Mouse (Mus musculus): ENCODE results near the gene Parva.

The Parva gene

DNA sequence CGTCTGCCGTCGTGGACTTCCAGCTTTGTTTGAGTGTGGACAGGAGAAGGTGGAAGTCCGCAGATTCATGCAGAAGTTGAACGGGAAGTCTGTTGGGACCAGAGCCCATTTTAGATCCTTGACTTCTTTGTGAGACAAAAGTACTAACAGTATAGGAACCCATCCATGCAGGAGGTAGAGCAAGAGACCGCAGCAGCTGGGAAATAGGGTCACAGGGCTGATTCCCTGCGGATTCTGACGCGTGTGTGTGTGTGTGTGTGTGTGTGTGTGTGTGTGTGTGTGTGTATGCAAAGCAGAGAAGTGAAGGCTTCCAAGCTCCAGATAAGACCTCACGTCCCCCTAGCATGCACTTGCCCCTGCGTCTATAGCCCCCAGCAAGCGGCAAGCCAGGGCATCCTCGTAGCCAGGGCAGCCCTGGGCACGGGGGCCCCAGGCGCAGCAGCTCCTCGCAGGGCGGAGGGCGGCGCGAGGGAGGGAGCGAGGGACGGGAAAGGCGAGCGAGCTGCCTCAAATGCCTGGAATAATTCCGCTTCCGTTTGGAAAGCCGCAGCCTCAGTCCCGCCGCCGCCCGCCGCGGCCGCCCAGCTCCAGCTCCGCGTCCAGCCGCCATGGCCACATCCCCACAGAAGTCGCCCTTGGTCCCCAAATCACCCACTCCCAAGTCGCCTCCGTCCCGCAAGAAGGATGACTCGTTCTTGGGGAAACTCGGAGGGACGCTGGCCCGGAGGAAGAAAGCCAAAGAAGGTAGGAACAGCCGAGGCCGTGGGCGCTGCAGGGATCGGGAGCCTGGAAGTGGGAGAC is at the start of gene Parva:
Gene Parva, plus strand, starts transcription at position 149 of the 801 bp plus-strand sequence.
- DNase-seq (ENCODE audit: low spot score in 2 of 2): peak in 1 of 2 experiments; percentile 1

DNA sequence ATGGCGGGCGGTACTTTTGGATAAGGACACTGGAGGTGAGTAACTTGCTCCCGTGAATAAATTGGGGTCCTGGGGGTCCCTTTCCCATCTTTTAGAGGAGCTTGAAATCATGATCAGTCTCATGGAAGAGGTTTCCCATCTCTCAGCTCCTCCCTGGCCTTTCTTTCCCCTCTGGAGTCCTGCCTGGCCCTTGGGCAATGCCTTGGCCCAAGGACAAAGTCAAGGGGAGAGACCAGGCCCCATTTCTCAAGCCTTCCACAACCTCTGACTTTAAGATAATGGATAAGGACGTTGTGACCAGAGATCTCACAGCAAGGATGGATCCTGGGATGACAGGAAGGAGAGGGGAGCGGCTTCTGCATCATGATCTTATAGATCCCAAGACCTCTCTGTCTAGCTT is 49.2 kb upstream of the Parva start:
- no peak for DNase-seq (ENCODE audit: low spot score in 2 of 2)

DNA sequence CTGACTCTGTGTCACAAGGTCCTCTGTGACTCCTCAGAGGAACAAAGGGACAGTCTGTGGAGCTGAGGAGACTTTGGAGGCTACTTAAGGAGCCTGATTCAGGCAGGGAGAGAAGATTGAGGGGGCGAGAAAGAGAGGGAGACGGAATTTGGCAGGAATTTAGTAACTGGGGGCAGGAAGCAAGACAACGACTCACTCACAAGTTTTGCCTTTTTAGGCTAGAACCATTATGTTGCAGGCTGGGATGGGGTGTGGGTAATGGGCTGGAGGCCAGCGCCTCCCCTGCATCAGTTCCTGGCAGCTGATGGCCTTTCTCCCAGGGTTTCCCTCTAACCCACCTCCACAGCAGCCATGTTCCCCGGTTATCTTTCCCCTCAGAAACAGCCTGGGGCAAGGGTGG is 48.8 kb upstream of the Parva start:
- DNase-seq (ENCODE audit: low spot score in 2 of 2): no peak

DNA sequence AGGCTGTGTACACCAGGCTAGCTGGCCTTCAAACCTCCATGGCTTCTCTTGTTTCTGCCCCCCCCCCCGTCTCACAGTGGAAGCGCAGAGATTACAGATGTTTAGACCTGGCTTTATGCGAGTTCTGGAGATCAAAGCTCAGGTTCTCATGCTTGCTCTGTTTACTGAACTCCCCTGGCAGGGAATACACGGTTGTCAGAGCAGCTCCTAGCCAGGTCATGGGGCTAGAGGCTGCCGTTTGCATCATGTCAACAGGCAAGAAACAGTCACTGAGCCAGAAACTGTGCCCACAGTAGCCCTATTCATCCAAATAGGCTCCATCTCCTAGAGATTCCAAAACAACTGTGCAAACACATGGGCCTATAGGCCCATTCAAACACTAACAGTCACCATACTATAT is 40.8 kb upstream of the Parva start:
- DNase-seq (ENCODE audit: low spot score in 2 of 2): no peak

DNA sequence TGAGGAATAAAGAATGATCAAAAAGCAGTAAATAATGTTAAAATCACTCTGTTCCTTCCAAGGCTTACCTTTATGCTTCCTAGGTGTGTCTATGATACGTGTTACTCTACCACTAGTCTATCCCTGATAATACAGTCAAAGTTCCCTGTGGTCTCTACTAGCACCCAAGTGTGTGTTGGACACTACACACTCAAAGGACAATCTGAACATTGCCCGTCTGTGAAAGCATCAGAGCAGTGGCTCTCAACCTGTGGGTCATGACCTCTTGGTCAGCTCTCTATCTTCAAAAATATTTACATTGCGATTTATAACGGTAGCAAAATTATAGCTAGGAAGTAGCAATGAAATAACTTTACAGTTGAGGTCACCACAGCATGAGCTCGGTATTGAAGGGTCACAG is 39.4 kb upstream of the Parva start:
- no peak for DNase-seq (ENCODE audit: low spot score in 2 of 2)

DNA sequence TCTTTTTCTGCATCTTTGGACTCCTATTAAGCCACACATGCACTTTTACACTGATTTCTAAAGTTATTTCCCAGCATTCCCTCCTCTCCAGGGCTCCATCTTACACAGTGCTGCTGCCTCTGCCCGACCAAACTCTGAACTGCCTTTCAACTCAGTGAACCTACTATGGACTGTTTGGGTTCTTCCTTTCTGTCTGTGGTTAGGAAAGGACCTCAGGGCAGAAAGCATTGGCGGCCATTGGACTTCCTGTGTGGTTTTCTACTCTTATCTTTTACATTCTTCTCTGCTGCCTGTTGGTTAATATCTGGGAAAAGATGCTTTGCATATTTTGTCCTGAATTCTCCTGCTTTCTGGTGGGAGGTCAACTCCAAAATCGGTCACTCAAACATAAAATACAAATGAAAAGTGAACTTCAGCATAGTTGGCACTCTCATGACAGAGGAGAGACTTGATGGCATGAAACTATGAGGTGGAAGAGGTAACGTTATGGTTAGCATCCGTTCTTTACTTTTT is 38.9 kb upstream of the Parva start:
- DNase-seq (ENCODE audit: low spot score in 2 of 2): no peak

DNA sequence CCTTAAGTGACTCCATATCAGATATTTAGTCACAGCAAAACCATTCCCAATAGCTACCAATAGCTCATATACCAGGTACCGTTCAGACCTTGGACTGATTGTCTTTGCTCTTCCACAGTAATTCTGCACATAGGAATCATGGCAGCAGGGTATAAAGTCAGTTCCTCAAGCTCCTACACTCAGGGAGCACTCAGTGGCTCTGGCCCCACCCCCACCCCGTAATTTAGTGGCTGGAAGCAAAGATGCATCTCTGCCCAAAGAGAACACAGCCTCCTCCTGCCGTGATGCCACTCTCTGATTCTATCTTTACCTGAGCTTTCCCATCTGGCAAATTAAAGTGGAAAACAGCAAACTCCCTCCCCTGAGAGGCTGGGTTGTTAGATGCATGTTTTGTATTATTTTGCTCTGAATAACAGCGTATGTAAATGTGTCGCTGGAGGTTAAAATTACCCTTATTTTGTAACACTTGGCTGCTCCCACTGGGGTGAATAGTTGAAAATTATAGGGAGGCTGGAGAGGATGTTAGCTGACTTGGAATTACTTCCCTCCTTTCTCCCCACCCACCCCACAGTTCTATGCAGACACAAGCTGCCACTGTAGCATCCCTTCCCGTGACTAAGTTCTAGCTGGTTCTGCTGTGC is 37.6 kb upstream of the Parva start:
- DNase-seq (ENCODE audit: low spot score in 2 of 2): no peak

DNA sequence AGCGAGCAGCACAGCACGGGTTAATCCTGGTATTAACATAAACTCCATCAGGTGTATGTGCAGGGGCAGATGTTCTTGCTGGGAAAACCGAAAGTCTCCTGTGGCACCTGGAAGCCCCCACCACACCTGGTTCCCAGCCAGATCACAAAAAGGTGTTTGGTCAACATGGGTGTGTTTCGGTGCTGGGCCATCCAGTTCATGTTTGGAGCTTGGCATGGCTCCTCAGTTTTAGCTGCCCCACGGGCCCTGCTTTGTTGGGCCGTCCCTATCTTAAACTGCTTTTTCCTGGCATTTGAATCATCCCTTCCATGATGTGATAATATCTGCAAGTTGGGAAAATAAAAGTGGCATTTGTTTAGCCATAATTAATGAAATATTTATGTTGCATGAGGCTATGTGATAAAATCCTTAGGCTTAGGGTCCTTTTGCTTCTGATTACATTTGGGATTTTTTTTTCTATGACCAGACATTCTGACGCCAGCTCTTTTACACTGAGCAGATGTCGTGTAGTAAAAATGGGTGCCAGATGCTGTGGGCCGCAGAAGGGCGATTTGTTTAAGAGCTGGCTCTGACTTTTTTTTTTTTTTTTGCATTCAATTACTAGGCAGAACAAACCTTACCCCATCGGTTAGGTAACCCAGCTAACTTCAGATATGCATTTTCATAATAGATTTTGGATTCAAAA is 36.9 kb upstream of the Parva start:
- DNase-seq (ENCODE audit: low spot score in 2 of 2): no peak

DNA sequence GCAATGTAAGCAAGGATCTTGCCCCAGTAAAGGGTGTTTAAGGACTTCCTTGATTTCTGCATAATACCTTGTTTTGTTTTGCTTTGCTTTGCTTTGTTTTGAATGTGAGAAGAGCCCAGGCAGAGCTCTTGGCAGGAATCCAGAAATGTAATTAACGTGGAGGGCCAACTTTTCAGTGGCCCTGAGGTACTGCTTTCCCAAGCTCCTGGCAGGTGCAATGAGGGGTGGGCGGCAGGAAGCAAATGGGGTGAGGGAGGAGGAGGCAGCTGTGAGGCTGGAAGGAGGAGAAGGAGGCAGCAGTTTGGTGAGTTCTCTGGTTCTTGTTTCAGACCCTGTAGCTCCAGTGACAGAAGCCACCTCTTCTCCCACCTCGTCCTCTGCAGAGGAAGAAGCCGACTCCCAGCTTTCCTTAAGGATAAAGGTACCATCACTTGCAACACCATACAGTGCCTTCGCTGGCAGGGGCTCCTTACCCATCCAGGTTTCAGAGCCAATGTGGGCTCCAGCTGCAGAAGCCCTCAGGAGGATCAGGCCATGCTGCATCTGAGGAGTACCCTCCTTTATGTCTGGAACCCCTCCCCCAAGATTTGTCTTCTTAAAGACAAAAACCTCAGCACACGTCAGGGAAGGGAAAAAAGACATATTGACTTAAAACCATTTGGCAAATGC is 36.2 kb upstream of the Parva start:
- no peak for DNase-seq (ENCODE audit: low spot score in 2 of 2)

DNA sequence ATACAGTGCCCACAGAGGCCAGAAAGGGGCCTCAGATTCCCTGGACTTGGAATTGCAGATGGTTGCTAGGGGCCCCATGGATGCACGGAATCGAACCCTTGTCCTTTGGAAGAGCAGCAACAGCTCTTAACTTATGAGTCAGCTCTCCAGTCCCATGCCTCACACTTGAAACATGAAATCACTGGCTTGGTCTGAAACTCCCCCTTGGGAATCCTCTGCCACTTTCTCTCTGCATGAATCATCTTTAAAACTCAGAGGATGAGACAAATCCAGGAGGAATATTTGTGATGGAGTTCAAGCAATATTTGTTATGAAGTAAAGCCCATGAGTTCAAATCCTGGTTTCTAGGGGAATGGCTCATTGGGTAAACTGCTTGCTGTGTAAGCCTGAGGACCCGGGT is 29.5 kb upstream of the Parva start:
- no peak for DNase-seq (ENCODE audit: low spot score in 2 of 2)

DNA sequence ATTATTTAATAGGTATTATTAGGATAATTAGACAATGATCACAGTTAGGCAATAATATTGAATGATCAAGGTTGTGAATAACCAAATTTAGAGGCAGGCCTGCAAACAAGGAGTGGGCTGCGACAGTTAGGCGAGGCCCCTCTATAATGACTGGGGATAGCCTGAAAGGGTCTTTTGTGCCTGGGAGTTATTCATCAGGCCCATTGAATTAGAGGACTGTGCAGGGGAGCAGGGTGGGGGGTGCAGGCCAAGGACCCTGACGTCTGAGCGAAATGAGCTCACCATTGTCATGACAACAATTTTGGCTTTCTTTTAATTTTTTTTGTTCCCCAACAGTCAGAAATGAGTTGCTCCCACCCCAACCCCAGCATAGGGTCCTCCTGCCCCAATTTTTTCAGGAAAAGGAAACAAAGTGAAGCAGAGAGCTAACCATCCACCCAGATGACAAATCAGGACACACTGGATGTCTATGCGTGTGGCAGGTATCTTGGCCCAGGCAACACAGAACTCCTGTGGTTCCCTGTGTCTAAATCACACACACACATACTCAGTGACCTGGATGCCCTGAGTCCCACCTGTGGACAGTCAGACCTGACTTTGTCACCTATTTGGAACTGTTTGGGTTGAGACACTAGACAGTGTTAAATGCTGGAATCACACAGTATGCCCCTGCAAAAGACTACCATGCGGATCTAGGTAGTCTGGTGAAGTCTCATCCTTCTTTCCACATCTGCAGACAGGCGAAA is 27.7 kb upstream of the Parva start:
- no peak for DNase-seq (ENCODE audit: low spot score in 2 of 2)

DNA sequence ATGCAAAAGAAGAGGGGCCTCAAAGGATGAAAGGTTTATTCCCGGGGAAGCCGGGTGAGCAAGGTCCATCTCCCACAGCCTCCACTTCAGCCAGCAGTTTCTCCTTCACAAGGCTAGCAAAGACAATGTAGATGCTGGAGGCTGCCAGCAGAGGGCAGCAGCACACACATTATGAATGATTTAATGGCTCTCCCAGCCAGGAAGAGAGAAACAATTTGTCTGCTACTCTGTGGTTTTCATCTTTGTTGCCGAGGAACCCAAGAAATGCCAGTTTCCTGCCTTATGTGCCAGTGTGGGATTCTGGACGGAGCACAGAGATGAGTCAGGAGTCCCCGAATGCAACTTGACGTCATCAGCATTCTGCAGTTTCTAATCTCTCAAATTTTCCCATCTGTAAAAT is 27.1 kb upstream of the Parva start:
- DNase-seq (ENCODE audit: low spot score in 2 of 2): peak in 1 of 2 experiments; percentile 32

DNA sequence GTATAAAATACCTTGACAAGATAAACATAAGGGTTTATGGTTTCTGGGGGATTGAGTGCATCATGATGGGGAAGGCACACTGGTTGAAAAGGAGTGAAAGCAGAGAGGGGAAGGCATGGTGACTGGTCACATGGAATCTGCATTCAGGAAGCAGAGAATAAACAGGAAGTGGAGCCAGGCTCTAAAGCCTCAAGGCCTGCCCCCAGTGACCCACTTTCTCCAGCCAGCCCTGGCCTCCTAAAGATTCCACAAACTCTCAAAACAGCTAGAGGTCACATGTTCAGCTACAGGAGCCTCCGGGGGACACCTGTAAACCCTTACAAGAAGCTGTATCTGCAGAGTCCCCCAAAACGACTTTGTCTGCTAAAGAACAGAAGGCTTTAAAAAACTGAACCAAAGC is 22.2 kb upstream of the Parva start:
- no peak for DNase-seq (ENCODE audit: low spot score in 2 of 2)

DNA sequence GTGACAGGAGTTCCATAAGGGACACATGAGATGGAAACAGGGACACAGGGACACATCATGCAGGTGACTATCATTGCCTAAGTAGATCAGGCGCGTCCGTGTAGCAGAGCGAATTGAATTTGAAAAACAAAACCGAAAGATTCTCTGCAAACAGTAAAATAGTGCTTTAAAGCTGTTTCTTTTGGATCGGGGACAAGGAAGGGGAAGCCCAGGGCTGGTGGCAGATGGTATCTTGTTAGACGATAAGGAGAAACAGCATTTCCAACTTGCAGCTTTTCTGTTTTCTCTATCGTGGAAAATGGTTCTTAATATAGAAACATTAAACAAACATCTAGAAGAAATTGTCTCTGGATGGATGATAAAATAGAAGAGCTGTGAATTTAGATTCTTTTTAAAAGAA is 21.7 kb upstream of the Parva start:
- no peak for DNase-seq (ENCODE audit: low spot score in 2 of 2)

DNA sequence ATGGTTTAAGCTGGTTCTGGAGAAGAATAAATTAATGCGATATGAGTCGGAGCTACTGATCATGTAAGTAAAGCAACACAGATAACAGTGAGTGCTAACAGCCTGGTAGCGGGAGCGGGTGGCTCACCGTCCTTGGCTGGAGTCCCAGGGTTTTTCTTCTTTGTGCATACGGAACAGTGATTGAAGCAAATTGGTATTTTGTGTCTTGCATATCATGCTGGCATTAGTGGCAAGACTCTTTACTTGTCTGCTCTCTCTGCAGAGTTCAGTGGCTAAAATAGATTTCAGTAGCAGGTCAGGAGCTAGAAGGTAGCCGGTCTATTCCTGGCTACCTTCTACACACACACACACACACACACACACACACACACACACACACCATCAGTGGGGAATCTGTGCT is 19.7 kb upstream of the Parva start:
- no peak for DNase-seq (ENCODE audit: low spot score in 2 of 2)

DNA sequence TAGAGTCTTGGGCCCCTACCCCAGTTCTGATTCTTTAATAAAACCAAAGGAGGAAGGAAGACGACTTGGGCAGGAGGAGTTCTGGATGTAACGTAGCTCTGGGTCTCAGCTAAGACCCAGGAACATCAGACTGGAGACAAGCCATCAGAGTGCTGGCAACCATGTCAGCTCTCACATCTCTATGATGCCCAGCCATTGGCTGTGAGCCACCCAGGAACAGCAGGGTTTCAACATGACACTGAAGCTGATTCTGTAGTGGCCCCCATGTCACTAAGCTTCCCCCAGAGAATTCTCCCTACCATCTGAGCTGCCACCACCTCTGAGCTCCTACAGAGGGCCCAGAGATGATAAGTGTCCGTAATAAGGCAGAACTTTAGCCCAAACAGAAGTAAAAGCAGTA is 17.3 kb upstream of the Parva start:
- no peak for DNase-seq (ENCODE audit: low spot score in 2 of 2)

DNA sequence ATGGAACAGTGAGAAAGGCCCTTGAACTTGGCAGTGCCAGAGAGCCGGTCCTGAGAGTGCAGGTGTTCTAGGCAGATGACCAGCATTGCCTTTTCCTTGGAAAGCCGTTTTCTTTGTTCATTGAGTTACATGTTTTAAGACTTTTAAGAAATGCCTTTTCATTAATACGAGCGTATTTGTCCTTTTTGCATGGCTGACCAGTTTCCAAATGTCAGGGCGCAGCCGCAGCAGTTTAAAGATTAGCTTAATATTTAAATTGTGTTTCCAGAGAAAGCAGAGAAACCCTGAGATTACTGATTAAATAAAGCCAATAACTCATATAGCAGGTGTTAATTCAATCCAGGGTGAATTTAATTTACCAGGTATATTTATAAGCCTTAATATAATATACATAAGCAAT is 14.0 kb upstream of the Parva start:
- no peak for DNase-seq (ENCODE audit: low spot score in 2 of 2)

DNA sequence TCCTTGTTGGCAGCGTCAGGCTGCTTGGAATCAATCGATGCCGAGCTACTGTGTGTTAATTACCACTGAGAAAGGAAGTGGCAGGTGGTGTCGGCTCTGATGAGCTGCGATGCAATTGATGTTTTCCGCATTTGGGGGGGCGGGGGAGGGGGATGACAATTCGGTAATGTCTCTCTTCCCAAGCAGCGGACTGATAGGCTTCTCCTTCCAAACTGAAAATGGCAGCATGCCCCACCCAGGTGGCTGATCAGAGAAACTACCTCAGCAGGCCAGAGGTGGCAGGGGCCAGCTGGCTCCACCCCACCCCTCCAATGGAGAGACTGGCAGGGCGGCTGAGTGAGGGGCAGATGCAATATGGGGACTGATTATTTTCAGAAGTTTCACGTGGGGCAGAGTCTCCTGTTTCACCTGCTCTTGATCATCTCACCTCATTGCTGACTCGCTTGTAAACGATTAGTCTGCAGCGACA is 11.2 kb upstream of the Parva start:
- no peak for DNase-seq (ENCODE audit: low spot score in 2 of 2)

DNA sequence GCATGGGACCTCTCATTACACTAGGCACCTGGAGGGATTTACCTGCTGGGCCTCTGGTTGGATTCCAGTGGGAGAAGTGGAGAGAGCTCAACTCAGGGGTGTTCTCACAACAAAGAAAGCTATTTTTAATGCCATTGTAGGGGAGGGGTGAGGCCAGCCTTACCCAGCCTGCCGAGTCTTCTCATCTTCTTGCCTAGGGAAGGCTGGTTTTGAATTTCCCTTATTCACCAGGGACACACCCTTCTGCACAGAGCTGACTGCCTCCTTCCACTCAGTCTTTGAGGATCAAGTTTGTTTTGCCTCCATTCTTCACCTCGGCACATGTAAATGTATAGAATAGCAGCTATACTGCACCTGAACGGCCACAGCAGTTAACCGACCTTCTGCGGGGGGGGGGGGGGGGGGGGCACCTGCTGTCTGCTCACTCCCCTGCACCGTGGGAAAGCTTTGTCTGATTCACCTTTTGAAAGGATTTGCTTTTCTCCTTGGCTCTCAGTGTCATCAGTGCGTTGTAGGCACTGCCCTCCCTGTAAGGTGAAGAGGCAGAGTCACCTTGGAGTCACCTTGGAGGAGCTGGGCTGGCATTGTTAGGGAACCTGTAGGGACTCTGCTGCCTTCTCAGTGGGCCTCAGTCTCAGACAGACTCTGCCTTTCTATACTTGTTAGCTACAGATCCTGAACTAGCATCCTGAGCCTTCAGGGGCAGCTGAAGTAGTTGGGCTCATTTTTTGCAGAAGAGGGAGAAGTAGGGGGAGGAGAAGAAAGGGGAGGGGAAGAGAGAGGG is 10.4 kb upstream of the Parva start:
- no peak for DNase-seq (ENCODE audit: low spot score in 2 of 2)

DNA sequence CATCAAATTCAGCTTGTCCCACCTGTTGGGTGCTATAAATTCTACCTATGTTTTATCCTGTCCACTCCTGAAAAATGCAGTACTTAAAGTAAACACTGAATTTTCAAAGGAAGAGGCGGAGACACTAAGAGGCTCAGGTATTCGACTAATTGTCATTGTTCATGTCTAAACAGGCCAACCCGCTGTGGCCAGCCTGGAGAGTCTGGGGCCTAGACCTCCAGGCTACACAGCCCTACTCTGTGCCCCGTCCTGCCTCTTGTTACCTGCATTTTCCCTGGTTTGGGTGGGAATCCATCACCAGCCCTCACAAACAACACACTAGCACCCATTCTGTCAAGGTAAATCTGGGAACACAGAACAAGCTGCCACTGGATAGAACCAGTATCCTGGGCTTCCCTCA is 9.7 kb upstream of the Parva start:
- no peak for DNase-seq (ENCODE audit: low spot score in 2 of 2)

DNA sequence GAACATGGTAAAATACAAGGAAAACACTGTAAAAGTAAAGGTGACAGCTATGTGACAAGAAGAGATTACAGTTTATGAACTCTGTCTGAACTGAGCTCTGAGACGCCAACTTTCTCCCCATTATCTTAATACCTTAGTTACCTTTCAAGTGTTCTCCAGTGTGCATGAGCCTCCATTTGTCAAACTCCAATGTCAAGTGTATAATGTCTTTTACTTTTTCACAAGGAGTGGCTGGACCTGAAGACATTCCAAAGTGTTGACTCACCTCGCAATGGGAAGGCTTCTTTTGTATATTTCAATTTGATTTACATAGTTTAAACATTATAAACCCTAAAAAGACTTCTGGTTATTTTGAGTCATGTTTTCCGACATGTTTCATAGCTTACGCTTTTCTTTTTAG is 3.9 kb upstream of the Parva start:
- DNase-seq (ENCODE audit: low spot score in 2 of 2): no peak

Measured in spleen, postnatal 14 days (tissue).